Mouse (Mus musculus): ENCODE measurements at regions not wholly inside any gene's neighbourhood (a gene's known extent, or its start where the extent isn't known, plus 50 kb on each side); places are given as distances from the start of the nearest gene placed in this dataset.

DNA sequence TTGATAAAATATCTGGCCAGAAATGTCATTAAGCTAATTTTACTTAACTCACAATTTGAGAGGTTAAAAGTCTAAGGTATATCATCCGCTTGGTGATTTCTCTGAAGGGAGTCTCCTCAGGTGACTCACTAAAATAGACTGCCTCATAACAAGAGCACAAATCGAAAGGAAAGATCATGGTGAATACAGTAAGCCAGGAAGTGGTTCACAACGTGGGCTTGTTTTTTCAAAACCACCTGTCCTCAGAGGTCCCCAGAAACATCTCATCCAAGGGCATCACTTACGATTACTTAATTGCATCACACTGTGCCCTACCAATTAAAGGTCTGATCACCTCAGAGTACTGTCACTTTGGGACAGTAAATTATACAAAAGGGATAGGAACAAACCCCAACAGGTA, 1009.0 kb upstream of the Cited2 start:
- intact Hi-C loops (cut with DNase I) = no loop called here

DNA sequence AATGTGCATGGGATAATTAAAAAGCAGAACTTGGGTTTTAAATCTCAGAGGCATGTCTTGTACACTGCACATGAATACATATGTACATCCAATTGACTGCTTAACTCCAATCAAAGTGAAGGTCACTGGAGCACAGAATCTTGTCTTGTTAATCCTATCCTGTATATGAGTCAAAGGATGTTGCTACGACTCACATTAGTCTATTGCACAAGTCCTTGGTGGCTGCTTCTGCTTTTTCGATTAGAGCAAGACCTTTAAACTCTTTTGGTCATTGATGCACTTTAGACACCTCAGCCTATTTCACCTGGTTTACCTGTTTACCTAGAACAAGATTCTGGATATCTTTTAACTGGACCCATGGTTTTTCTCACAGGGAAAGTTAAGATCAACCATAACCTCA, 1008.5 kb upstream of the Cited2 start:
- DNase-seq = no peak
- intact Hi-C loops (cut with DNase I) = no loop called here

More for the DNA sequence above, 1009.0 kb upstream of the Cited2 start:
- no peak for DNase-seq

DNA sequence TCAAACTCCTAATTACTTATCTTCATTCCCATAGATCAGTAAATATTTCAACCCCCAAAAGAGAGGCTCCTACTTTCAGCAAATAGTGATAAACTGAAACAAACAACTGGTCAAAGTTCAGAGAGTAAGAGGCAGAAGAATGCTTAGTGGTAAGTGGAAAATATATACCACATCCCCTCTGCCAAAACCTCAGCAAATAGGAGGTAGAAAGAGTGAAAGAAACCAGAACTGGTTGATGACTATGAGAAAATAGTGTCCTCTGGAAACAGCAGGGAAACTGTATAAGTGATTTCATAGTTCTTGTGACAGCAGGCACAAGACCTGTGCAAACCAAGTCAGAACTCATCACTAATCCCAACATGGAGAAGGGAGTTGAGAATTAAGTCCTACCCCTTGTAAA, 980.8 kb upstream of the Cited2 start:
- intact Hi-C loops (cut with DNase I) = no loop called here
- DNase-seq = no peak

DNA sequence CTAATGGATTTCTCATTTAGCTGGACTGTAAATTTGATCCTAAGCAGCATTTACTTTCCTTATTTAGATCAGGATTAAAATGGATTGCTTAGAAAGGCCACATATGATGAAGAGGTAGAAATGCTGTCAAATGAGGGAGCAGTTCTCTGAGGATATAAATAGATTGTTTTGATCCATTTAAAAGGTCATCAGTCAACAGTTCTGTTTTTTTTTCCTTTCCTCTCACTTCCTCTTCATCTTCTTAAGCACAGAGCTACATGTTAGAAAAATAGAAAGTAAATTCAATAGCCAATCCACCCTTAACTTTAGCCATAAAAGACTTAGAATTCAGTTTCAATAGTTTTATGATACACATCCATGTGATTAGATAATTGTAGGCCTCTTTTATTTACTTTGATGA, 971.5 kb upstream of the Cited2 start:
- DNase-seq = no peak
- intact Hi-C loops (cut with DNase I) = no loop called here

DNA sequence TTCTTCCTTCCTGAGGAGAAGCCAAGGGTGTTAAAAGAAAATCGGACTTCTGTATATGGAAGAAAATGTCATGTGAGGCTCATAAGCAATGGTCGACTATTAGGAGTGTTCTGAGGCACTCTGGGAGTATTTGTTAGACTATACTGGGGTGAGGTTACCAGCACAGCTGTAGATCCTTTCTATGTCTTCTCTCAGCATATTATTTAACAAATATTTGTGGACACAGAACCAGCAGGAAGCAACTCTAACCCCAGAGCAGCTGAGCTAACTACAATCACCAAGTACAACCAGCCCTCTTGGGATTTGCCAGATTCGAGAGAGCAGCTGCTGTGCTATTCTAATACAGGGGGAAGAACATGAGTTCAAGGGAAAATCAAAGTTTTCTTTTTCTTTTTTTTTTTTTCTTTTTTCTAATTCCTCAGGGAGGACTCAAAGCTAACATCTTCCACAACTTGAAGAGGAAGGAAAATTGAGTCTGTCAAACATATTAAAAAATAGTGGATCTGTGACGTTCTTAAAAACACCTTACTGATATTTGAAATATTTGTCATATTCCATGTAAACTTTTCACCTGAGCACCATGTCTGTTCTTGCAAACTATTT, 933.3 kb upstream of the Cited2 start:
- DNase-seq = no peak
- intact Hi-C loops (cut with DNase I) = no loop called here

DNA sequence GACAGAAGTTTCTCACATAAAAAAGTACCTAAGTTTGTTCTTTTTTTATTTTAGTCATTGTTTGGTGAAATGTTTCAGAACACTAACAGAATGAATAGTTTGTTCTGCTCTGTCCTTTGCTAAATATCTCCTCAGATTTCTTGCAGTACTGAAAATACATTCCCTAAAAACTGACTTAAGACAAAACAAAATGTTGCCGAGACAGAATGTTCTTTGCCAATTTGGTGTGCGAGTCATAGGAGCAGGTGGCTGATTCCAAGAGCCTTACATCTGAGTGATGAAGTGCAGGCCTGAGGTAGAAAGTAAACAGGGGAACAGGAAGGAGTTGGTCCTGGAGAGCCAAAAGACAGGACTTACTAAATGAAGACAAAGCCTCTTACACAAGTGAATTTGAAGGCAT, 919.0 kb upstream of the Cited2 start:
- DNase-seq = no peak
- intact Hi-C loops (cut with DNase I) = no loop called here

DNA sequence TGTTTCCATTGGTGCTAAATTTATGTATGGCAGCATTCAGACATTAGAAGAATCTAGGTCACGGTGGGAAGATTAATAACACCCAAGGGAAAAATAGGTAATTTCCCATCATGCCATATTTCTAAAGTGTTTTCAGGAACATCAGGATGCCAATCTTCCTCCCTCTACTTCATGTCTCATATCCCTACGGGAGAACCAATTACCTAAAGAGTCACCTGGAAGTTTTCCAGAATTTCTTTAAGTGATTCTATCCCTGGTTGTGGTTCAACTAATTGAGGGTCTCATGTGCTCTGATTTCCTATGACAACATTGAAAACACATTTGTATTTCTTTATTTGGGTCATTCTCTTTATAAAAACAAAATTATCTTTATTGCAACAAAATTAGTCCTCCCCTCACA, 912.3 kb upstream of the Cited2 start:
- DNase-seq = no peak
- intact Hi-C loops (cut with DNase I) = no loop called here

DNA sequence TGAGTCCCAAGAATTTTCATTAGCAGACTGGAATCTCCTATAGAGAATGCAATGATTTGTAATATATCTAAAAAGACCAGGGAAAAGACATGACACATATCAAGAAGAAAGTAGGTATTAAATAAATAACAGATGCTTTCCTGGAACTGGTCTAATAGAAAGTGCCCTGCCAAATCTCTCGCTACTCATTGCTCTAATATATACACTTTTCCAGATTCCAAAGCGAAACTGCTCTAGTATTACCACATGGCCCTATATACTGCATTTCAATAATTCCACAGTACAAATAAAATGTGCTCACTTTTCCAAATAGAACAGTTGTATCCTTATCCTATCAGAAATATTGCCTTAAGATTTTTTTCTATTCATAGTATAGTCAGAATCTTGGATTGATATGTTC, 909.0 kb upstream of the Cited2 start:
- intact Hi-C loops (cut with DNase I) = no loop called here
- no peak for DNase-seq

DNA sequence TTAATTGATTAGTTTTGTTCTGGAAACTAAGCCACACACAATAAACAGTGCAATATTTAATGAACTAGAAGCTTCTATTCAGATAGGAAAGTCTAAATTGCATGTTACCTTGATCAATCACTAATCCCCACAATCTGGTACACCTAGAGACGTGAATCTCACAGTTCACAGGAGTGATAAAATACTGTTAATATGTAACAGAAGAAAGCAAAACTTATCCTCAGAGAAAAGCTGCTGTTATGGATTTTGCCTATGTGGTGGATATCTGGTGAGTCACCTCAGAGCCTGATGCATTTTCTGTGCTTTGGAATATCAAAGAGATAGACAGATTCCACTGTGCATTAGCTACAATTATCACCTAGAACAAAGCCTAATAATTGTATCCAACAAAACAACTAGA, 861.5 kb upstream of the Cited2 start:
- intact Hi-C loops (cut with DNase I) = no loop called here
- DNase-seq = no peak

DNA sequence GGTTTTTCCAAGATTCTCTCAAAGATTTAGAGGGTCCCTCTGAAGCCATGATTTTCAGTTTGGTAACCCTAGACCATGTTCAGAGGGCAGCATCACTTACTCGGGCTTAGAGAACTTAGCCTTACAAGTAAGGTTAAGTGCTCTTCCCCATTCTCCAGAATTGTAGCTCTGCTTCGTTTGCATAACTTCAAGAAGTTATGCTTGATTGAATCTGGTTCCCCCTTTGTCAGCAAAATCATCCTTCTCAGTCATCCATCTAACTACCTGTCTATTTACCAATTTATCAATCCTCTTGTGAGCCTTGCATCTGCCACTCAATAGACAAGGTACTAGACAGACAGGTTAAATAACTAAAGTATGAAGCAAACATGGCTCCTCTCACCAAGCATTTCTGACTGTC, 856.1 kb upstream of the Cited2 start:
- intact Hi-C loops (cut with DNase I) = no loop called here

DNA sequence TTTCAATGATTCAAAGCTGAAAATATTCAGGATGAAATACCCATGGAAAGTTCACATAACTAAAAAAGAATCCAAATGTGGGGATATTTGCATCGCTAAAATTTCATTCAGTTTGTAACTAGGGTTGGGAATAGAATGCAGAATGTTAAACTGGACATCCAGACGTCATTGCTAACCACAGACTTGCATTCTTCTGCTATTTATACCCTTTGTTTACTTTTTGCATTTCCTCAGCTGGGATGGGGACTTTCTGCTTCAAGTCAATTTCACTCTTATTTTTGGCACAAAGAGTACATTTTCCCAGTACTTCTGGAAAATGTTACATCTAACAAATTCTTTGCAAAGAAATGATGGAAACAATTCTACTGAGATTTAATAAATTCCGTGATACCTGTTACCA, 848.9 kb upstream of the Cited2 start:
- no peak for DNase-seq
- intact Hi-C loops (cut with DNase I) = no loop called here

More for the DNA sequence above, 856.1 kb upstream of the Cited2 start:
- no peak for DNase-seq

DNA sequence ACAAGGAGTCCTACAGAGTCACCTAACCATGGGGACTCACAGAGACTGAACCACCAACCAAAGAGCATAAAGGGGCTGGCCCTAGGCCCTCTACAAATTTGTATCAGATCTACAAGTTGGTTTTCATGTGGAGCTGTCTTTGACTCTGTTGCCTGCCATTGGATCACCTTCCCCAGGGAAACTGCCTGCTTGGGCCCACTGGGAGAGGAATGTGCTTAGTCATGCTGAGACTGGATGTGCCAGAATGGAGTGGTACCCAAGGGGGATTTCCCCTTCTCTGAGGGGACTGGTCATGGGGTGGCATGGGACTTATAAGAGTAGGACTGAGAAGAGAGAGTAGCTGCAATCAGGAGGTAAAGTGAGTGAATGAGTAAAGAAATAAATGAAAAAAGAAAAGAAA, 844.8 kb upstream of the Cited2 start:
- intact Hi-C loops (cut with DNase I) = no loop called here
- no peak for DNase-seq

DNA sequence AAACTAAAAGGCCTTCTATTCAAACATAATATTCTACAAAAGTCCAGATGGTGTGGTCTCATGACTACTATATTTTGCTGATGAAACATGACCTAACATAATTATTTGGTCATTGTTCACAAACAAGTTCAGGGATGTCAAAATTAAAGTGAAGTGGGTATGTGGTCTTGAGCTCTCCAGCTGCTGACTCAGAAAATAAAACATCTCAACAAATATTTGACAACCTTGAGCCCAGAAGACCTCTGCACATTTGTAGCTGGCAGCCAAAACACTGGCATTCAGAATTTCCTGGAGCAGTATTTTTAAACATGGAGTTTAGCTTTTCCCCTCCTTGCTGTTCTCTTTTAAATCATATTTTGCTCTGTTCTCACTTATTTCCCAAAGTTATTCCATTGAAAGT, 829.7 kb upstream of the Cited2 start:
- intact Hi-C loops (cut with DNase I) = no loop called here
- DNase-seq = no peak

DNA sequence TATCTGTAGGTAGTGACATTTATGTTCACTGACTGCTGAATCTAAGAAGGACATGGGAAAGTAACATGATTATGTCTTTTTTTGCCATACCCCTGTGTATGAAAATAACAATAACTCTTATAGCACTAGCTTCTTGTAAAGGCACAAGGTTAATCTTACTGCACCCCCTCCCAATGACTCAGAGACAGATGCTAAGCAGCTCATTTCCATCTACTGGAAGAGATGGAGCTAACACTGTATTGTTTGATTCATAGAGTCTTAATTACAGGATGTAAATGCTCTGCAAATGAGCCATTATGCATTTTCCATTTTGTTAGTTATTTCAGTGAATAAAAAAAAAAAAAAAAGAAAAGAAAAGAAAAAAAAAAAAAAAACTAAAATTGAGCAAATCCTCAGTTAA, 827.7 kb upstream of the Cited2 start:
- intact Hi-C loops (cut with DNase I) = no loop called here
- no peak for DNase-seq

DNA sequence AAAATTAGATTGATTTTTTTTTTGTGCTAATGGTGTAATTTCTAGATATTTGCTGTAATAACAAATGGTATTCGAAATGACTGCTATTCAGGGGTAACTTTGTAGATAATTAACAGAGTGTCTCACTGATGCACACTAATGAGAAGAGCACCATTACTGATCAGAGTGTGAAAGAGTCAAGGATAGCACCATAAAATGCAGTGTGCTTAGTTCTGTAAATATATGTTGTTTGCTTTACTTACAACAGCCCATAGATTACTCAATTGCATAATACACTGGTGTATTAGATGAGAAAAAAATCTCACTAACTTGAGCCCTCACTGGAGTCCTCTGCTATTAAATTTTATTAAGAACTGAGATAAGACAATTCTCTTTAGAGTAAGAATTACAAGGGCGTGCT, 800.1 kb upstream of the Cited2 start:
- DNase-seq = no peak
- intact Hi-C loops (cut with DNase I) = no loop called here

DNA sequence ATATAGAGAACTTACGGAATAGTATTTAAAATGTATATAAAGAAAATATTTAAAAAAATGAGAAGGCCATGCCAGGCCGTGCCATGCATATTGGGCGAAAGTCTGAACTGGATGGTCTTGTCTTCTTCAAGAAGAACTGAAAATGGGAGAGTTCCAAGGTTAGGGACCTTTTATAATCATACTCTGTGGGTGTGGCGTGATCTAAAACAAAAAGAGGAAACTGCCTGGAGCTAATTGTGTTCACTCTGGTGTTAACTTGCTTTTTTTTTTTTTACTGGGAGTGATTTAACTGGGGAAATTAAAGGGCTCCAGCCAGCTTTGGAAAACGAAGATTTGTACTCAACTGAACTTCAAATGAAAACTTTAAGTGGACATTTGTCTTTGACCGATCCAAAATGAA, 799.2 kb upstream of the Cited2 start:
- intact Hi-C loops (cut with DNase I) = no loop called here
- no peak for DNase-seq

DNA sequence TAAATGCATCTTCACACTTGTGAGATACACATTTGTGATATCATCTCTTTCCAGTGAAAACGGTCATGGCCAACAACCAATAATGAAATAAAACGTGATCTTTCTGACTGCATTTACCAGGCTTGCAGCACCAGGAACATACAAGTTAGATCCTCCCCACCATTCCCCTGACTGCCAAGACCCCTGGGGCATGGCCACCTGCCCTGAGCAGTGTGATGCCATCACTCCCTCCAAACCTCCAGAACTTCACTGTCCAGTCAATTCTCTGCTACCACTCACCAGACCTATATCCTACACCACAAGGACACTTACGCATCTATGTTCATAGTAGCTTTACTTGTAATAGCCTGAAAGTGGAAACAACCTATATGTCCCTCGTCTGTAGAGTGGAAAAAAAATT, 785.3 kb upstream of the Cited2 start:
- intact Hi-C loops (cut with DNase I) = no loop called here
- DNase-seq = peak; percentile 64

DNA sequence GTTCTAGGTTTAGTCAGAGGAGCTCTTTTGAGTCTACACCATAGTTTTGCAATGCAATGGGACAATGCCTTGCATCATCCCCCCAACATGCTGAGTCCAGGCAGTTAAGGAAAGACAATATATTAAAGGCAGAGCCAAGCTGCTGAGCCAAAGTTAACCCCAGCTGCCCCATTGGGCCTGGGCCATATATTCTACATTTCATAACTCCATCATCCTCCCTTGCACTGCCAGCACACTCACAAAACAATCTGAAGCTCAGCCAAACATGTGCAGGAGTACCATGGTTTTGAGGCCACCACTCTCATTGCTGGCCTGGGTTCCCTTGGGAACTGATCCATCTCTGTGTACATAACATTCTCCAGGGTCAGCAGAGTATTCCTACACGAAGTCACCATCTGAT, 771.4 kb upstream of the Cited2 start:
- DNase-seq = no peak
- intact Hi-C loops (cut with DNase I) = no loop called here

DNA sequence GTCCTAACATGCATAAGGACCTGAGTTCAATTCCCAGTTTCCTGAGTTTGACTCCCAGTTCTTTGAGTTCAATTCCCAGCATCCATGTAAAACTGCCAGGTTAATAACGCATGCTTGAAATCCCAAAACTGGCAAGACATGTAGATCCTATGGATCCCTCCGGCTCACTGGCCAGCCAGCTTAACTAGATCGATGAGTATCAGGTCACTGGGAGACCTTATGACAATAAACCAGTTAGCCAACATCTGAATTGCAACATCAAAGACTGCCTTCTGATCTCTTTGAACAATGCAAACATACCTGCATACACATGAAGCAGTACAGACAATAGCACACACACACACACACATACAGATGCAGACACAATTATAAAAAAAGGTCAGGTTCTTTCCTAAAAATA, 762.0 kb upstream of the Cited2 start:
- DNase-seq = no peak
- intact Hi-C loops (cut with DNase I) = no loop called here

DNA sequence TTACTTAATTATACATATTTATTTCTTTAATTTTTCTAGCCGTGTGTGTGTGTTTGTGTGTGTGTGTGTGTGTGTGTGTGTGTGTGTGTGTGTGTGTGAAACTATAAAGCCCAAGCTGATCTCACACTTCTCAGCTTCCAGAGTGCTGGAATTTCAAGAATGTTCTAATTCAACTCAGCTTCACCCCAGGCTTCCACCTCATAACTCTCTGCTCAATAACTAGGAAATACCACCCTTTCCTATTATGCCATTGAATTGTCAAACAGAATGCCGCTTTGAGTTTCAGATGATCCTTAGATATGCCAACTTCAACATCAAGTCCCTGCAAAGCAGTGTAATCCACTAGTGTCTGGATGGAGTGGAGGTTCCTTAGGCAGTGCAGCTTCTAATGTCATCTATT, 760.6 kb upstream of the Cited2 start:
- intact Hi-C loops (cut with DNase I) = no loop called here

DNA sequence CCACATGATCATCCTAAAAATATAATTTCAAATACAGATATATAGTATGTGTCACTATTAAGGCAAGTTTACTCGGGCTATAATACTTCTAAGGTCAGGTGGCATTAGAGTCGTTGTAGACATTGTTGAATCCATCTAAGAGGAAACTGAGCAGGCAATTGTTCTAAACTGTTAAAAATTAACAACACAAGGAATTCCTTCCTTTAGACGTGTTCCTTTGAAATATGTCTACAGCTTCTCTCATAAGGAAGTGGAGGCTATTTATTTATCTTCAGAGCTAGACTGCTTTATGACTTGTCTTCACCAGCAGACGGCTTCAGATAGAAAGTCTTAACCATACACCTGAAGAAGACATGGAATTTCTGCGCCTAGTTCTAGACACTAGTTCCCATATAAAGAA, 744.2 kb upstream of the Cited2 start:
- DNase-seq = no peak
- intact Hi-C loops (cut with DNase I) = no loop called here

More for the DNA sequence above, 760.6 kb upstream of the Cited2 start:
- DNase-seq = no peak

DNA sequence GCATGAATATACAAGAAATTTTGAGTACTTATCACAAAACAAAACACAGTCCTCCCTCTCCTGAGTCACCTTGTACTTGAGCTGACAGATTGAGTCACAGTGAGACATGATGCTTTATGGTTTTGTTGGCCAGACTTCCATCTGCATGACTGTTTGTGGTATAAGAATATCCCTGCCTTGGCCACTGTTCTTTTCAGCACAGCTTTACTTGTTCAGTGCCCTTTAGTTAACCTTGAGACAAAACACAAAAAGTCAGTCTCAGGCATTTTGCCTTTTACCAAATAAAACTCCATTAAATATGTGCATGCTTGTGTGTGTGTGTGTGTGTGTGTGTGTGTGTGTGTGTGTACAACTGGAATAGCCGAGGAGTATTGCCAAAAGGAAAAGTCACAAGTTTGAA, 732.8 kb upstream of the Cited2 start:
- DNase-seq = peak; percentile 19
- intact Hi-C loops (cut with DNase I) = no loop called here

DNA sequence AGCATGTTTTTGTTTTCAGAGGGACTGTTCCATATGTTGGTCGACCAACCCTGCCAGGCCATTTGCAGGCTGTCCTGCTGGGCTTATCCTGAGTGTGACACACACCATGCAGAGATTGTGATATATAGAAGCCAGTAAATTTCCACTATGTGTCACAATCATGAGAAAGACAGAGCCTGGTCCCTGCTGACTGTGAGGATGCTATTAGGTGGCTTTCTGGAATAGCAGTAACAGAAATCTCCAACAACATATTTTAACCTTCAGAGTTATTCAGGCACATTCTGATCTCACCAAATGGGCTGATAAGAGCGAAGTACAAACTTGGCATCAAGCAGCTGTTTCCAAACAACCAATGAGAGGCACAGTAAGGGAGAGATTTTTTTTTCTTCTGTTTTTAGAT, 729.2 kb upstream of the Cited2 start:
- intact Hi-C loops (cut with DNase I) = no loop called here
- DNase-seq = peak; percentile 67

DNA sequence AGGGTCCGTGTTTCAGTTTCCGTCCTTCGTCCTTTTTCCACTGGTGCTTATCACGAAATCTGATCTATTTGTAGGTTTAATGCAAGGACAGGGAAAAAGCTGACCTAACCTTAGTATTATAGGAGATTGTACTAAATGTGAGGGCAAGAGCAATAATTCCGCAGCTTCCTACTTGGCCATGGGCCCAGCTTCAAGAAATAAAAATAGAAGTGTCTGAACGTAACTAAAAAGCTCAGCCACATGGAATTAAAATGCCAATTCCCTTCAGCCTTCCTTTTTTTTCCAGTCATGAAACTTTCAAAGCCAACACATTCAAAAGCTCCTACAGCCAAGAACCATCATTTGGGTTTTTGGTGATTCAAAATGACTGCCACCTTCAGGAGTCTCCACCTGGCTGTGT, 728.5 kb upstream of the Cited2 start:
- DNase-seq = peak; percentile 9
- intact Hi-C loops (cut with DNase I) = no loop called here
